Mouse (Mus musculus): ENCODE results near the gene Ctnna3.

DNA sequence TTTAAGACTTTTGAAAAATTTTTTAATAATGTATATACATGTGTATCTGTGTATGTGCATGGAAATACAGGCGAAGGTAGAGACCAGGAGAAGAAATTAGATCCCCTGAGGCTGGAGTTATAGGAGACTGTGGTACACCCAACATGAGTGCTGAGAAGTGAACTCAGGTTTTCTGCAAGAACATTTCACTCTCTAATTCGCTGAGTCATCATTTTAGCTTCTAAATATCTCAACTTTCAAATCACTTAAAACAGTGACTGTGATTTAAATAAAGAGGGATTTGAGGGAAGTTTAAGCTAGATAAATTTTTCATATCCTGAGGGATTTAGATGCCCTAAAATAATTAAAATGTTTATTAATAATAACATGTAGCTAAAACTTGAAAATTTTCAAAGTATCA, 1241.6 kb downstream of the Ctnna3 start:
- no peak for TF ChIP-seq CTCF (IDR thresholded peaks at IDR 0.05; ENCODE audit: borderline replicate concordance, extremely low read depth, insufficient read depth, insufficient read length)
- TF ChIP-seq POLR2A (IDR thresholded peaks at IDR 0.05; ENCODE audit: borderline replicate concordance, extremely low read depth, insufficient read depth, insufficient read length, poor library complexity, severe bottlenecking), result no peak

Data from brain, embryonic 14.5 days (tissue).